Mouse (Mus musculus) kidney, adult 2 months (tissue): ENCODE data around the gene Lgals3. TPM values are rescaled to one million over a fixed set of nuclear protein-coding genes. Genes with fewer than 3 reads are reported as not detected.

Experiments used
- DNase-seq: peaks from one replicate; pipeline ENCODE4 v3.0.0; 2021
- H3K27ac ChIP-seq: fragments of 200-500 bp; 2 replicates; pipeline ENCODE4 v1.5.1; 2012; ENCODE audit warnings: low read depth, low read length, control low read depth, inconsistent platforms; ENCODE audit not compliant: insufficient read depth
- H3K27me3 ChIP-seq: fragments of 200-500 bp; replicated peaks from 2 replicates; pipeline ENCODE4 v1.6.1; 2012; ENCODE audit warnings: mild to moderate bottlenecking, moderate library complexity, low read length, inconsistent platforms; ENCODE audit not compliant: control insufficient read depth, insufficient read depth
- H3K36me3 ChIP-seq: fragments of 200-500 bp; 2 replicates; pipeline ENCODE4 v1.6.1; 2012; ENCODE audit warnings: mild to moderate bottlenecking, moderate library complexity, low read length, inconsistent platforms; ENCODE audit not compliant: control insufficient read depth, insufficient read depth
- H3K4me1 ChIP-seq: fragments of 200-500 bp; 2 replicates; pipeline ENCODE4 v1.6.1; 2011; ENCODE audit warnings: low read length; ENCODE audit not compliant: control insufficient read depth, insufficient read depth
- H3K4me3 ChIP-seq: fragments of 200-500 bp; 2 replicates; pipeline ENCODE4 v1.5.1; 2011; ENCODE audit warnings: mild to moderate bottlenecking, low read depth, low read length, control low read depth; ENCODE audit not compliant: insufficient read depth
- CTCF ChIP-seq: fragments of 200-500 bp; conservative IDR thresholded peaks from 2 replicates; pipeline ENCODE4 v1.5.1; 2011; ENCODE audit warnings: low read depth, mild to moderate bottlenecking, control low read depth, low read length, moderate library complexity, mixed read lengths; ENCODE audit not compliant: insufficient read depth, insufficient read length
- POLR2A ChIP-seq: fragments of 200-500 bp; IDR thresholded peaks from one replicate; pipeline ENCODE4 v1.6.1; 2011; ENCODE audit warnings: low read depth, low read length, control low read depth
- WGBS: fragments of 180-500 bp; shearing (Covaris S2); methylation state at CpG from one replicate; pipeline ENCODE4 v1.1.7; 2018; 5-methylcytosine and 5-hydroxymethylcytosine counted together
- polyA plus RNA-seq: library from polyadenylated mRNA; depleted of rRNA; stranded (reverse); fragments of >200 nt; gene quantifications from 2 replicates; pipeline ENCODE4 v1.2.3, GENCODE M21; 2012

Gene Lgals3
- polyA plus RNA-seq, 1 experiment: 76.1 TPM

- no peak overlapping the region for H3K4me3 ChIP-seq
- no peaks in the 10 kb centered on the region for H3K36me3 ChIP-seq
- WGBS: 86% methylated on average over 10 of the region's 10 CpGs
Observed at GRCm38 (mm10) chr14:47384653-47385052, 17.1 kb downstream of the Lgals3 start.

DNA sequence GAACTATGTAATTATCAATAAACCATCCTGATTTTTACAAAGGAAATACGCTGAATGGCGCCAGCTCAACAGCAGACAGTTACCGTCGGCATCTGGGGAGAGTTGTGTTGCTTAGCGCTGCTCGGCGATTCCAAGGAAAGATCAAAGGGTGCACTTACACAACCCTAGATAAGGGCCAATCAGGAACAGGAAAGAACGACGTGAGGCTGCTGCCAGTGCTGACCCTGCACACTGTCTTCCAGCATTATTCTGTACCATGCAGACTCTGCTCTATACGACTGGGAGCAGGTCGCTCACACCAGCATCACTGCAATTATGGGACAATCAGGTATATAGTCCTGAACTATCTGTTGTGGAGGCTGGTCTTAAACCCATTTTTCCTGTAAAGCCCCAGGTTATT, 18.6 kb downstream of the Lgals3 start:
- Histone ChIP-seq H3K4me3 (no peak overlapping the region), H3K27ac (no peak overlapping the region), H3K27me3 (no peaks in the 10 kb centered on the region), H3K4me1 (no peaks in the 10 kb centered on the region), H3K36me3 (no peaks in the 10 kb centered on the region)
- WGBS: 82% methylated on average over 11 of the region's 11 CpGs
- TF ChIP-seq CTCF (no peak), POLR2A (no peak)
- DNase-seq: no peak

More at GRCm38 (mm10) chr14:47384653-47385052, 17.1 kb downstream of the Lgals3 start:
- H3K27me3 ChIP-seq: no peaks in the 10 kb centered on the region
- DNase-seq: no peak
- no peaks in the 10 kb centered on the region for H3K4me1 ChIP-seq
- H3K27ac ChIP-seq: no peak overlapping the region
- TF ChIP-seq POLR2A (no peak), CTCF (no peak)

- TF ChIP-seq CTCF (no peak), POLR2A (no peak)
- Histone ChIP-seq H3K27me3 (no peaks in the 10 kb centered on the region), H3K4me3 (no peak overlapping the region), H3K36me3 (no peaks in the 10 kb centered on the region), H3K27ac (no peak overlapping the region), H3K4me1 (no peaks in the 10 kb centered on the region)
- no peak for DNase-seq
- 95% methylated on average over 10 of the region's 10 CpGs for WGBS
Observed at GRCm38 (mm10) chr14:47393354-47394094, 26.0 kb downstream of the Lgals3 start.

DNA sequence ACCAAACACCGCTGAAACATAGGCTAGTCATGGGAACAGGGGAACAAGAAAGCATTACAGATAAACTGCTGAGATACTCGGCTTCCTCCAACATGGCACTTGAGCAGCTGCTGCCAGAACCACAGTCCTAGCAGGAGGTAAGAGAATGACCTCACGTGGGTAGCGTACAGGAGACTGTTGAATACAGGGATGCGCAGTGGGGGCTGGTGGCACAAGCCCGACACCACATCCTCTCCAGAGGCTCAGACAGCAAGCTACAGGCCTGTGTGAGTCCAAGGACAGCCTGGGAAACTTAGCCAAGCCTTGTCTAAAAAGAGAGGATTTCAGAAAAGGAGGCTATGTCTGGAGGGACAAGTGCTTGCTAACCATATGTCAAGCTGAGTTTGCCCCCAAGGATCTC, 27.5 kb downstream of the Lgals3 start:
- no peaks in the 10 kb centered on the region for H3K36me3 ChIP-seq

GRCm38 (mm10) chr14:47395462-47396026, 28.0 kb downstream of the Lgals3 start:
- WGBS: 74% methylated on average over 15 of the region's 15 CpGs
- Histone ChIP-seq H3K36me3 (no peaks in the 10 kb centered on the region), H3K27me3 (no peaks in the 10 kb centered on the region), H3K4me3 (no peak overlapping the region), H3K4me1 (no peaks in the 10 kb centered on the region), H3K27ac (no peak overlapping the region)
- TF ChIP-seq CTCF (no peak), POLR2A (no peak)
- DNase-seq: no peak

More for the DNA sequence above, 27.5 kb downstream of the Lgals3 start:
- H3K4me3 ChIP-seq: no peak overlapping the region
- no peaks in the 10 kb centered on the region for H3K4me1 ChIP-seq
- 91% methylated on average over 6 of the region's 6 CpGs for WGBS
- TF ChIP-seq POLR2A (no peak), CTCF (no peak)
- DNase-seq: no peak
- H3K27ac ChIP-seq: no peak overlapping the region
- no peaks in the 10 kb centered on the region for H3K27me3 ChIP-seq

DNA sequence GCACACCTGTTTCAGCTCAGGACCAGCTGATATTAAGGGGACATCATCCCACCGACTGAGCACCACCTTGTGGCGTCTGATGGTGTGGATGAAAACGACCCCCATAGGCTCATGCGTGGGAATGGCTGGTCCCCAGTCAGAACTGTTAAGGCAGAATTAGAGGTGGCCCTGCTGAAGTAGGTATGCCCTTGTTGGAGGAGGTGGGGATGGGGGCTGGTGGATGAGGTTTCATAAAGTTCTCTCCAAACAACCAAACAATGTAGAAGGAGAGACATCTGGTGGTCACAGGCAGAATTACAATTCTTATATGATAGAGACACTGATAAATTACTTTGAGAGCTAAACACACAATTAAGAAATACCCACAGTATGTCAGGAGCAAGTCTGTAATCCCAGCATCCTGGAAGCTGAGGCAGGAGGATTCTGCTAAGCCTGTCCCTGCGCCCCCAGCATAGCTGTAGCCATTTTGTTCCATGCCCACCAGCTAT, 28.7 kb downstream of the Lgals3 start:
- peak; percentile 54 for DNase-seq
- H3K27ac ChIP-seq: no peak overlapping the region
- no peak overlapping the region for H3K4me3 ChIP-seq
- H3K36me3 ChIP-seq: no peaks in the 10 kb centered on the region
- TF ChIP-seq POLR2A (no peak), CTCF (peak; percentile 54)
- no peaks in the 10 kb centered on the region for H3K4me1 ChIP-seq
- H3K27me3 ChIP-seq: no peaks in the 10 kb centered on the region
- 58% methylated on average over 5 of the region's 5 CpGs for WGBS

- Histone ChIP-seq H3K4me1 (no peaks in the 10 kb centered on the region), H3K27ac (no peak overlapping the region), H3K27me3 (no peaks in the 10 kb centered on the region), H3K36me3 (no peaks in the 10 kb centered on the region), H3K4me3 (no peak overlapping the region)
- 94% methylated on average over 8 of the region's 8 CpGs for WGBS
- TF ChIP-seq CTCF: no peak
- no peak for TF ChIP-seq POLR2A
- DNase-seq: no peak
Observed at GRCm38 (mm10) chr14:47402735-47403134, 35.2 kb downstream of the Lgals3 start.
